Mouse (Mus musculus): Measurements from ENCODE around the gene Thoc7. TPM values are rescaled to one million over a fixed set of nuclear protein-coding genes. Genes with fewer than 3 reads are reported as not detected.
"Not testable (repeated sequence)": the region's sequence is repeated elsewhere in the genome, so short reads cannot be mapped to it uniquely, and the experiment has no call there.

Thoc7 gene
- polyA plus RNA-seq, 1 experiment = 13.5 TPM

- WGBS = 50% methylated on average over 1 of the region's 1 CpGs
- H3K4me1 ChIP-seq (ENCODE audit: control insufficient read depth, insufficient read depth, insufficient read length, low read length) = peaks cover 4% of the 10 kb centered on the region; the same call in 1 of the 2 replicates
These were observed 1.9 kb upstream of the Thoc7 start for GRCm38 (mm10) chr14:13963527-13963926.

GRCm38 (mm10) chr14:13962476-13962875 lies 824 bp upstream of the Thoc7 start:
- Histone ChIP-seq H3K27me3 (ENCODE audit: control insufficient read depth, insufficient read depth, low read length) (no peaks in the 10 kb centered on the region), H3K4me3 (ENCODE audit: low read depth, low read length) (no peak overlapping the region), H3K27ac (ENCODE audit: insufficient read depth, low read depth, low read length) (peak overlapping the region; percentile 80), H3K36me3 (ENCODE audit: control insufficient read depth, insufficient read depth, low read length) (no peaks in the 10 kb centered on the region), H3K4me1 (ENCODE audit: control insufficient read depth, insufficient read depth, insufficient read length, low read length) (peaks cover 7% of the 10 kb centered on the region; the same call in 1 of the 2 replicates)
- TF ChIP-seq POLR2A (IDR thresholded peaks at IDR 0.05; ENCODE audit: low read depth, low read length) = no peak
- TF ChIP-seq CTCF (IDR thresholded peaks at IDR 0.05; ENCODE audit: extremely low read depth, insufficient read length, insufficient replicate concordance, low read depth, low read length) = no peak
- 36% methylated on average over 6 of the region's 6 CpGs for WGBS

More at GRCm38 (mm10) chr14:13963527-13963926, 1.9 kb upstream of the Thoc7 start:
- Histone ChIP-seq H3K27me3 (ENCODE audit: control insufficient read depth, insufficient read depth, low read length) (no peaks in the 10 kb centered on the region), H3K36me3 (ENCODE audit: control insufficient read depth, insufficient read depth, low read length) (no peaks in the 10 kb centered on the region), H3K27ac (ENCODE audit: insufficient read depth, low read depth, low read length) (no peak overlapping the region), H3K4me3 (ENCODE audit: low read depth, low read length) (no peak overlapping the region)
- TF ChIP-seq CTCF (IDR thresholded peaks at IDR 0.05; ENCODE audit: extremely low read depth, insufficient read length, insufficient replicate concordance, low read depth, low read length) (no peak), POLR2A (IDR thresholded peaks at IDR 0.05; ENCODE audit: low read depth, low read length) (no peak)

GRCm38 (mm10) chr14:13960482-13961325 lies 948 bp downstream of the Thoc7 start:
- Histone ChIP-seq H3K36me3 (ENCODE audit: control insufficient read depth, insufficient read depth, low read length) (no peaks in the 10 kb centered on the region), H3K27ac (ENCODE audit: insufficient read depth, low read depth, low read length) (peak overlapping the region; percentile 73), H3K27me3 (ENCODE audit: control insufficient read depth, insufficient read depth, low read length) (no peaks in the 10 kb centered on the region), H3K4me3 (ENCODE audit: low read depth, low read length) (peak overlapping the region; percentile 68), H3K4me1 (ENCODE audit: control insufficient read depth, insufficient read depth, insufficient read length, low read length) (peaks cover 10% of the 10 kb centered on the region; the same call in 1 of the 2 replicates)
- no peak for TF ChIP-seq CTCF (IDR thresholded peaks at IDR 0.05; ENCODE audit: extremely low read depth, insufficient read length, insufficient replicate concordance, low read depth, low read length)
- WGBS = under 1% methylated on average over 70 of the region's 75 CpGs

- peak overlapping the region; percentile 73; the same call in 1 of the 2 replicates for H3K27ac ChIP-seq (ENCODE audit: insufficient read depth, low read depth, low read length)
- no peak for TF ChIP-seq POLR2A (IDR thresholded peaks at IDR 0.05; ENCODE audit: low read depth, low read length)
- TF ChIP-seq CTCF (IDR thresholded peaks at IDR 0.05; ENCODE audit: extremely low read depth, insufficient read length, insufficient replicate concordance, low read depth, low read length) = no peak
- no peaks in the 10 kb centered on the region for H3K36me3 ChIP-seq (ENCODE audit: control insufficient read depth, insufficient read depth, low read length)
- WGBS = 2% methylated on average over 9 of the region's 9 CpGs
- peak overlapping the region; percentile 68 for H3K4me3 ChIP-seq (ENCODE audit: low read depth, low read length)
- no peaks in the 10 kb centered on the region for H3K27me3 ChIP-seq (ENCODE audit: control insufficient read depth, insufficient read depth, low read length)
- H3K4me1 ChIP-seq (ENCODE audit: control insufficient read depth, insufficient read depth, insufficient read length, low read length) = peaks cover 10% of the 10 kb centered on the region; the same call in 1 of the 2 replicates
These were observed 1.6 kb downstream of the Thoc7 start for GRCm38 (mm10) chr14:13960079-13960478.

GRCm38 (mm10) chr14:13952151-13952550 lies 9.5 kb downstream of the Thoc7 start:
- not testable (repeated sequence) for H3K4me3 ChIP-seq (ENCODE audit: low read depth, low read length); H3K4me1 ChIP-seq (ENCODE audit: control insufficient read depth, insufficient read depth, insufficient read length, low read length); H3K27ac ChIP-seq (ENCODE audit: insufficient read depth, low read depth, low read length); H3K27me3 ChIP-seq (ENCODE audit: control insufficient read depth, insufficient read depth, low read length)
- H3K36me3 ChIP-seq (ENCODE audit: control insufficient read depth, insufficient read depth, low read length) = peaks cover 39% of the 10 kb centered on the region
- 95% methylated on average over 3 of the region's 3 CpGs for WGBS

- H3K4me1 ChIP-seq (ENCODE audit: control insufficient read depth, insufficient read depth, insufficient read length, low read length) = no peaks in the 10 kb centered on the region
- H3K36me3 ChIP-seq (ENCODE audit: control insufficient read depth, insufficient read depth, low read length) = peaks cover 44% of the 10 kb centered on the region
- no peak overlapping the region for H3K27ac ChIP-seq (ENCODE audit: insufficient read depth, low read depth, low read length)
- TF ChIP-seq CTCF (IDR thresholded peaks at IDR 0.05; ENCODE audit: extremely low read depth, insufficient read length, insufficient replicate concordance, low read depth, low read length) = peak; percentile 72; the same call in 1 of the 2 replicates
- TF ChIP-seq POLR2A (IDR thresholded peaks at IDR 0.05; ENCODE audit: low read depth, low read length) = no peak
- H3K4me3 ChIP-seq (ENCODE audit: low read depth, low read length) = no peak overlapping the region
- no peaks in the 10 kb centered on the region for H3K27me3 ChIP-seq (ENCODE audit: control insufficient read depth, insufficient read depth, low read length)
These were observed 11.3 kb downstream of the Thoc7 start for GRCm38 (mm10) chr14:13950401-13950800.

GRCm38 (mm10) chr14:13948345-13948744 lies 13.3 kb downstream of the Thoc7 start:
- Histone ChIP-seq H3K27me3 (ENCODE audit: control insufficient read depth, insufficient read depth, low read length) (no peaks in the 10 kb centered on the region), H3K27ac (ENCODE audit: insufficient read depth, low read depth, low read length) (no peak overlapping the region), H3K4me1 (ENCODE audit: control insufficient read depth, insufficient read depth, insufficient read length, low read length) (no peaks in the 10 kb centered on the region), H3K4me3 (ENCODE audit: low read depth, low read length) (no peak overlapping the region), H3K36me3 (ENCODE audit: control insufficient read depth, insufficient read depth, low read length) (peaks cover 41% of the 10 kb centered on the region)
- TF ChIP-seq POLR2A (IDR thresholded peaks at IDR 0.05; ENCODE audit: low read depth, low read length) = no peak
- no peak for TF ChIP-seq CTCF (IDR thresholded peaks at IDR 0.05; ENCODE audit: extremely low read depth, insufficient read length, insufficient replicate concordance, low read depth, low read length)
- WGBS = 87% methylated on average over 7 of the region's 7 CpGs
